Mouse (Mus musculus): Measurements from ENCODE around the gene Arhgap33. TPM values are rescaled to one million over a fixed set of nuclear protein-coding genes. Genes with fewer than 3 reads are reported as not detected.

The Arhgap33 gene
- polyA plus RNA-seq, 1 experiment = 7.8 TPM

- WGBS = 50% methylated on average over 4 of the region's 4 CpGs
- H3K4me1 ChIP-seq (ENCODE audit: control insufficient read depth, insufficient read depth, low read length) = no peaks in the 10 kb centered on the region
- no peak overlapping the region for H3K4me3 ChIP-seq (ENCODE audit: insufficient read depth, low read depth, low read length)
- no peak overlapping the region for H3K27ac ChIP-seq (ENCODE audit: insufficient read depth, low read depth, low read length)
- no peak for DNase-seq
- TF ChIP-seq POLR2A (IDR thresholded peaks at IDR 0.05; ENCODE audit: low read depth, low read length) (no peak), CTCF (conservative IDR thresholded peaks at IDR 0.05; ENCODE audit: insufficient read depth, insufficient read length, low read depth, low read length) (no peak)
- no peaks in the 10 kb centered on the region for H3K36me3 ChIP-seq (ENCODE audit: control insufficient read depth, insufficient read depth, low read length)
- no peaks in the 10 kb centered on the region for H3K27me3 ChIP-seq (replicated peaks; ENCODE audit: control insufficient read depth, insufficient read depth, low read length)
Observed at GRCm38 (mm10) chr7:30474999-30475398, 59.9 kb downstream of the Arhgap33 start.

- TF ChIP-seq POLR2A (IDR thresholded peaks at IDR 0.05; ENCODE audit: low read depth, low read length) (no peak), CTCF (conservative IDR thresholded peaks at IDR 0.05; ENCODE audit: insufficient read depth, insufficient read length, low read depth, low read length) (peak; percentile 74)
- no peaks in the 10 kb centered on the region for H3K27me3 ChIP-seq (replicated peaks; ENCODE audit: control insufficient read depth, insufficient read depth, low read length)
- H3K4me1 ChIP-seq (ENCODE audit: control insufficient read depth, insufficient read depth, low read length) = no peaks in the 10 kb centered on the region
- 45% methylated on average over 5 of the region's 5 CpGs for WGBS
- no peak overlapping the region for H3K27ac ChIP-seq (ENCODE audit: insufficient read depth, low read depth, low read length)
- peak; percentile 42 for DNase-seq
- no peaks in the 10 kb centered on the region for H3K36me3 ChIP-seq (ENCODE audit: control insufficient read depth, insufficient read depth, low read length)
- H3K4me3 ChIP-seq (ENCODE audit: insufficient read depth, low read depth, low read length) = no peak overlapping the region
Observed at GRCm38 (mm10) chr7:30472411-30472810, 62.4 kb downstream of the Arhgap33 start.

Other genes with a start within 250 kb of the Arhgap33 start
- 4.2 and 4.9 TPM in 2 replicates for gene Clip3, start 243.3 kb downstream of the Arhgap33 start, polyA plus RNA-seq (2012; rRNA removed)
- 99.0 and 122 TPM in 2 replicates for gene Alkbh6, start 226.3 kb downstream of the Arhgap33 start, polyA plus RNA-seq (2012; rRNA removed)
- 162 and 170 TPM in 2 replicates for gene Syne4, start 220.3 kb downstream of the Arhgap33 start, polyA plus RNA-seq (2012; rRNA removed)
- gene E130208F15Rik, start 213.3 kb downstream of the Arhgap33 start, polyA plus RNA-seq (2012; rRNA removed) = 0.42 and 1.1 TPM in 2 replicates
- 26.4 and 27.3 TPM in 2 replicates for gene Sdhaf1, start 211.2 kb downstream of the Arhgap33 start, polyA plus RNA-seq (2012; rRNA removed)
- 9.6 and 11.6 TPM in 2 replicates for gene Lrfn3, start 172.3 kb downstream of the Arhgap33 start, polyA plus RNA-seq (2012; rRNA removed)
- gene Tyrobp, start 121.3 kb downstream of the Arhgap33 start, polyA plus RNA-seq (2012; rRNA removed) = 51.3 and 83.0 TPM in 2 replicates
- gene Hcst, start 115.2 kb downstream of the Arhgap33 start, polyA plus RNA-seq (2012; rRNA removed) = 3.7 and 12.0 TPM in 2 replicates
- gene Nfkbid, start 113.3 kb downstream of the Arhgap33 start, polyA plus RNA-seq (2012; rRNA removed) = 1.8 and 3.1 TPM in 2 replicates
- 13.0 and 14.2 TPM in 2 replicates for gene Aplp1, start 89.5 kb downstream of the Arhgap33 start, polyA plus RNA-seq (2012; rRNA removed)
- 0.30 and 0.33 TPM in 2 replicates for gene Kirrel2, start 77.4 kb downstream of the Arhgap33 start, polyA plus RNA-seq (2012; rRNA removed)
- 39.9 and 41.1 TPM in 2 replicates for gene Nphs1, start 76.7 kb downstream of the Arhgap33 start, polyA plus RNA-seq (2012; rRNA removed)
- gene Prodh2, start 41.4 kb downstream of the Arhgap33 start, polyA plus RNA-seq (2012; rRNA removed) = 218 and 246 TPM in 2 replicates
- gene Hspb6, start 17.1 kb upstream of the Arhgap33 start, polyA plus RNA-seq (2012; rRNA removed) = 21.6 and 50.4 TPM in 2 replicates
- 7.1 and 8.5 TPM in 2 replicates for gene Proser3, start 17.2 kb upstream of the Arhgap33 start, polyA plus RNA-seq (2012; rRNA removed)
- gene Lin37, start 24.8 kb upstream of the Arhgap33 start, polyA plus RNA-seq (2012; rRNA removed) = 29.0 and 33.8 TPM in 2 replicates
- 47.9 and 54.5 TPM in 2 replicates for gene U2af1l4, start 28.2 kb upstream of the Arhgap33 start, polyA plus RNA-seq (2012; rRNA removed)
- 1.5 and 1.9 TPM in 2 replicates for gene Gm49396, start 28.3 kb upstream of the Arhgap33 start, polyA plus RNA-seq (2012; rRNA removed)
- 168 and 223 TPM in 2 replicates for gene Psenen, start 28.6 kb upstream of the Arhgap33 start, polyA plus RNA-seq (2012; rRNA removed)
- gene Igflr1, start 30.4 kb upstream of the Arhgap33 start, polyA plus RNA-seq (2012; rRNA removed) = 5.2 and 5.4 TPM in 2 replicates
- 26.7 and 31.6 TPM in 2 replicates for gene Kmt2b, start 53.7 kb upstream of the Arhgap33 start, polyA plus RNA-seq (2012; rRNA removed)
- 1.3 and 1.4 TPM in 2 replicates for gene Zbtb32, start 63.8 kb upstream of the Arhgap33 start, polyA plus RNA-seq (2012; rRNA removed)
- gene Upk1a, start 77.8 kb upstream of the Arhgap33 start, polyA plus RNA-seq (2012; rRNA removed) = 23.6 and 34.5 TPM in 2 replicates
- gene Cox6b1, start 91.1 kb upstream of the Arhgap33 start, polyA plus RNA-seq (2012; rRNA removed) = 1,228 and 1,575 TPM in 2 replicates
- gene Etv2, start 100.8 kb upstream of the Arhgap33 start, polyA plus RNA-seq (2012; rRNA removed) = not detected in 2 replicates
- gene Rbm42, start 115.3 kb upstream of the Arhgap33 start, polyA plus RNA-seq (2012; rRNA removed) = 46.0 and 51.4 TPM in 2 replicates
- 8.9 and 9.1 TPM in 2 replicates for gene Haus5, start 129.9 kb upstream of the Arhgap33 start, polyA plus RNA-seq (2012; rRNA removed)
- not detected in 2 replicates for gene Pmis2, start 136.5 kb upstream of the Arhgap33 start, polyA plus RNA-seq (2012; rRNA removed)
- gene 2200002J24Rik, start 163.9 kb upstream of the Arhgap33 start, polyA plus RNA-seq (2012; rRNA removed) = 0.96 and 1.4 TPM in 2 replicates
- 33.1 and 39.1 TPM in 2 replicates for gene Atp4a, start 177.1 kb upstream of the Arhgap33 start, polyA plus RNA-seq (2012; rRNA removed)
- 457 and 511 TPM in 2 replicates for gene Tmem147, start 194.5 kb upstream of the Arhgap33 start, polyA plus RNA-seq (2012; rRNA removed)
- gene Gapdhs, start 208.6 kb upstream of the Arhgap33 start, polyA plus RNA-seq (2012; rRNA removed) = 0.31 and 0.86 TPM in 2 replicates
- 1.4 and 1.9 TPM in 2 replicates for gene Sbsn, start 216.4 kb upstream of the Arhgap33 start, polyA plus RNA-seq (2012; rRNA removed)
- 2.1 and 2.2 TPM in 2 replicates for gene Dmkn, start 228.7 kb upstream of the Arhgap33 start, polyA plus RNA-seq (2012; rRNA removed)

All from kidney, adult 2 months (tissue).